ENCODE assay signal across 33 mouse cellular contexts in the genomic region with DNA sequence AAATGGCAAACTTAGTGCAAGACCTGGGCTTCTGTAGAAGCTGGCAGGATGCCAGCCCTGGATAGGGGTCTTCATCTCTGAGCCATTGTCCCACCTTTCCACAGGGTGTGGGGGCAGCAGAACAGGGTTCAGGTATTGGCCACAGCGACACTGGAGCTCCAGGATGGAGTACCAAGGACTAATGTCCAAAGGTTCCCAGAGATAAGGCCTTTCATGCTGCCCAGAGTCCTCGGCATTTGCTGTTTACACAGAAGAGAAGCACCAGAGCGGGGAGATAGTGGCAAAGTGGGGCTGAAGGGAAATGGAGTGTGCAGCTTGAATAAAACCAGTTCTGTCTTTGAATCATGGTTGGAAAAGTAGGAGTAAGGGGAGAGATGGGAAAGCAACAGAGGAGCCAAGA. TPM values are rescaled to one million over a fixed set of nuclear protein-coding genes. Genes with fewer than 3 reads are reported as not detected.
DNase-seq lines count a peak whose midpoint lies in the region; ATAC-seq and TF ChIP-seq lines count a peak whose summit lies in the region.
"Had no signal": no experiment of that assay in that cellular context is flagged by ENCODE, and none has a peak within 500 bp of the region (broad histone marks: within the 10 kb centered on the region; RNA-seq: fewer than 3 reads in every experiment).

No protein-coding gene starts in this region.

- H3K4me2 ChIP-seq in liver, postnatal 0 days (ENCODE audit: low read depth, low read length), result no peak overlapping the region
- peak overlapping the region; percentile 14; the same call in 1 of the 2 replicates for H3K4me2 ChIP-seq in intestine, embryonic 16.5 days (ENCODE audit: low read depth, low read length)
- no peak overlapping the region for H3K4me2 ChIP-seq in midbrain, embryonic 13.5 days (replicated peaks)
- H3K4me2 ChIP-seq: embryonic facial prominence, embryonic 13.5 days; forebrain, embryonic 12.5 days; forebrain, embryonic 15.5 days; heart, embryonic 13.5 days; hindbrain, embryonic 14.5 days had no signal

- H3K27me3 ChIP-seq in liver, adult 2 months (ENCODE audit: control insufficient read depth, insufficient read depth, low read length), result no peaks in the 10 kb centered on the region
- no peaks in the 10 kb centered on the region for H3K27me3 ChIP-seq in liver, postnatal 0 days (ENCODE audit: insufficient read depth, low read length)
- no peaks in the 10 kb centered on the region for H3K27me3 ChIP-seq in intestine, embryonic 16.5 days (replicated peaks; ENCODE audit: control insufficient read depth, insufficient read depth, low read length)
- H3K27me3 ChIP-seq in small intestine, adult 2 months (ENCODE audit: control insufficient read depth, insufficient read depth, low read length), result no peaks in the 10 kb centered on the region
- 0 out of 2 replicates have a peak, but pooled peaks cover 3% of the 10 kb centered on the region for H3K27me3 ChIP-seq in midbrain, embryonic 13.5 days
- H3K27me3 ChIP-seq: embryonic facial prominence, embryonic 13.5 days; forebrain, embryonic 12.5 days; forebrain, embryonic 15.5 days had no signal

- TF ChIP-seq CTCF in liver, adult 2 months (IDR thresholded peaks at IDR 0.05; ENCODE audit: low read depth, low read length), result no peak
- TF ChIP-seq CTCF in liver, postnatal 0 days (IDR thresholded peaks at IDR 0.05; ENCODE audit: low read depth), result no peak
- no peak for TF ChIP-seq CTCF in small intestine, adult 2 months (IDR thresholded peaks at IDR 0.05; ENCODE audit: extremely low read depth, insufficient read length, insufficient replicate concordance, low read depth, low read length)

- peak; percentile 51 for DNase-seq in liver, adult 2 months (ENCODE audit: extremely low read depth, low read depth, low spot score)
- no peak for DNase-seq in liver, postnatal 0 days
- no peak for DNase-seq in gastrocnemius, adult 8-10 months (ENCODE audit: low spot score in 2 of 2)
- DNase-seq: adrenal gland, adult 2 months; adrenal gland, postnatal 14 days; cerebellum, adult 11-12 months; cerebellum, adult 8-10 months; cerebellum, postnatal 10 days; cerebellum, postnatal 36 days; embryo, embryonic 11 days; gastrocnemius, postnatal 10 days; gastrocnemius, postnatal 36 days; heart, adult 2 months; heart, postnatal 14 days; heart, postnatal 4 days had no signal

- H3K4me3 ChIP-seq in liver, adult 2 months (ENCODE audit: insufficient read depth, low read depth, low read length), result no peak overlapping the region
- H3K4me3 ChIP-seq in liver, postnatal 0 days (ENCODE audit: low read depth, low read length), result no peak overlapping the region
- H3K4me3 ChIP-seq in intestine, embryonic 16.5 days (ENCODE audit: low read length), result no peak overlapping the region
- peak overlapping the region; percentile 75 for H3K4me3 ChIP-seq in small intestine, adult 2 months (ENCODE audit: low read depth, low read length)
- H3K4me3 ChIP-seq in midbrain, embryonic 13.5 days (replicated peaks), result no peak overlapping the region
- H3K4me3 ChIP-seq: embryonic facial prominence, embryonic 10.5 days; embryonic facial prominence, embryonic 13.5 days; erythroblast, embryonic 14.5 days; forebrain, embryonic 12.5 days; forebrain, embryonic 15.5 days; heart, adult 2 months; heart, embryonic 10.5 days; heart, embryonic 13.5 days had no signal

- TF ChIP-seq POLR2A in liver, adult 2 months (IDR thresholded peaks at IDR 0.05; ENCODE audit: extremely low read depth, insufficient read depth, low read length), result no peak
- no peak for TF ChIP-seq POLR2A in small intestine, adult 2 months (IDR thresholded peaks at IDR 0.05; ENCODE audit: low read depth, low read length)

- no peaks in the 10 kb centered on the region for H3K36me3 ChIP-seq in liver, adult 2 months (ENCODE audit: control insufficient read depth, insufficient read depth, low read length)
- H3K36me3 ChIP-seq in liver, postnatal 0 days (replicated peaks; ENCODE audit: insufficient read depth, low read length), result no peaks in the 10 kb centered on the region
- H3K36me3 ChIP-seq in intestine, embryonic 16.5 days (ENCODE audit: control insufficient read depth, insufficient read depth, low read length), result no peaks in the 10 kb centered on the region
- H3K36me3 ChIP-seq in small intestine, adult 2 months (ENCODE audit: control insufficient read depth, insufficient read depth, low read length), result peaks cover 42% of the 10 kb centered on the region
- H3K36me3 ChIP-seq in midbrain, embryonic 13.5 days, result no peaks in the 10 kb centered on the region
- H3K36me3 ChIP-seq: embryonic facial prominence, embryonic 10.5 days; embryonic facial prominence, embryonic 13.5 days; forebrain, embryonic 12.5 days; forebrain, embryonic 15.5 days; heart, embryonic 10.5 days; heart, embryonic 13.5 days had no signal

- TF ChIP-seq EP300 in liver, postnatal 0 days (IDR thresholded peaks at IDR 0.05; ENCODE audit: low read depth), result no peak

- H3K9ac ChIP-seq in liver, adult 2 months (ENCODE audit: low read depth, low read length), result no peak overlapping the region
- no peak overlapping the region for H3K9ac ChIP-seq in liver, postnatal 0 days (replicated peaks)
- H3K9ac ChIP-seq in intestine, embryonic 16.5 days (ENCODE audit: low read depth, low read length), result no peak overlapping the region
- no peak overlapping the region for H3K9ac ChIP-seq in midbrain, embryonic 13.5 days (replicated peaks)
- H3K9ac ChIP-seq: embryonic facial prominence, embryonic 13.5 days; forebrain, embryonic 12.5 days; forebrain, embryonic 15.5 days; heart, embryonic 13.5 days; hindbrain, embryonic 14.5 days had no signal

- H3K9me3 ChIP-seq in liver, postnatal 0 days (ENCODE audit: low read length), result no peaks in the 10 kb centered on the region
- H3K9me3 ChIP-seq in intestine, embryonic 16.5 days (ENCODE audit: control insufficient read depth, low read length), result no peaks in the 10 kb centered on the region
- no peaks in the 10 kb centered on the region for H3K9me3 ChIP-seq in midbrain, embryonic 13.5 days
- H3K9me3 ChIP-seq: embryonic facial prominence, embryonic 10.5 days; embryonic facial prominence, embryonic 13.5 days; forebrain, embryonic 12.5 days; forebrain, embryonic 15.5 days; heart, embryonic 10.5 days; heart, embryonic 13.5 days had no signal

- no peak overlapping the region for H3K27ac ChIP-seq in liver, adult 2 months (replicated peaks; ENCODE audit: insufficient read depth, low read depth, low read length)
- H3K27ac ChIP-seq in liver, postnatal 0 days (ENCODE audit: low read depth), result no peak overlapping the region
- peak overlapping the region; percentile 39 for H3K27ac ChIP-seq in intestine, embryonic 16.5 days (ENCODE audit: low read length)
- H3K27ac ChIP-seq in small intestine, adult 2 months (ENCODE audit: insufficient read depth, low read depth, low read length), result peak overlapping the region; percentile 66
- H3K27ac ChIP-seq in midbrain, embryonic 13.5 days, result no peak overlapping the region
- H3K27ac ChIP-seq: embryonic facial prominence, embryonic 10.5 days; embryonic facial prominence, embryonic 13.5 days; forebrain, embryonic 12.5 days; forebrain, embryonic 15.5 days; heart, adult 2 months; heart, embryonic 10.5 days; heart, embryonic 13.5 days; hindbrain, embryonic 14.5 days had no signal

- no peak for ATAC-seq in liver, postnatal 0 days
- ATAC-seq in intestine, embryonic 16.5 days, result peak; percentile 53
- no peak for ATAC-seq in midbrain, embryonic 13.5 days
- ATAC-seq: CD4-positive, CD25-positive, alpha-beta regulatory T cell, adult 4 months; forebrain, embryonic 15.5 days had no signal

- H3K4me1 ChIP-seq in liver, adult 2 months (ENCODE audit: control insufficient read depth, insufficient read depth, low read length), result no peaks in the 10 kb centered on the region
- peaks cover 13% of the 10 kb centered on the region for H3K4me1 ChIP-seq in liver, postnatal 0 days (ENCODE audit: insufficient read depth)
- H3K4me1 ChIP-seq in intestine, embryonic 16.5 days (ENCODE audit: control insufficient read depth, insufficient read depth, low read length), result 0 out of 2 replicates have a peak, but pooled peaks cover 6% of the 10 kb centered on the region
- H3K4me1 ChIP-seq in small intestine, adult 2 months (ENCODE audit: control insufficient read depth, insufficient read depth, insufficient read length, low read length), result peaks cover 19% of the 10 kb centered on the region; the same call in 1 of the 2 replicates
- H3K4me1 ChIP-seq in midbrain, embryonic 13.5 days (replicated peaks), result no peaks in the 10 kb centered on the region
- H3K4me1 ChIP-seq: embryonic facial prominence, embryonic 10.5 days; embryonic facial prominence, embryonic 13.5 days; forebrain, embryonic 12.5 days; forebrain, embryonic 15.5 days; heart, embryonic 13.5 days had no signal

- H3K79me2 ChIP-seq in liver, adult 2 months (ENCODE audit: control insufficient read depth, insufficient read depth, low read length), result no peaks in the 10 kb centered on the region

- WGBS in liver, adult 2 months, result 11% methylated on average over 3 of the region's 3 CpGs
- 45% methylated on average over 3 of the region's 3 CpGs for WGBS in liver, postnatal 0 days (ENCODE audit: insufficient replicate concordance)
- 48% methylated on average over 3 of the region's 3 CpGs for WGBS in intestine, embryonic 16.5 days
- 15% methylated on average over 3 of the region's 3 CpGs for WGBS in small intestine, adult 2 months
- WGBS in midbrain, embryonic 13.5 days, result 81% methylated on average over 3 of the region's 3 CpGs

RNA-seq across cellular contexts. Expression of gene Slc6a19, which starts 8.1 kb away (rescaled TPM):
- total RNA-seq in liver, adult 2 months (2014; rRNA removed), result 0.13 and 0.28 TPM in 2 replicates
- 0.31 and 0.33 TPM in 2 replicates for polyA plus RNA-seq in liver, adult 2 months (2012; rRNA removed)
- polyA plus RNA-seq in liver, postnatal 0 days (2015; fragmentation: Nextera tagmentation; extraction: Ambion mirVana), result 1.3 and 1.4 TPM in 2 replicates
- 24.9 and 40.5 TPM in 2 replicates for polyA plus RNA-seq in intestine, embryonic 16.5 days (2015; fragmentation: Nextera tagmentation; extraction: Ambion mirVana)
- polyA plus RNA-seq in small intestine, adult 2 months (2012; rRNA removed), result 246 and 934 TPM in 2 replicates
- polyA plus RNA-seq in midbrain, embryonic 13.5 days (2015; fragmentation: Nextera tagmentation; extraction: Ambion mirVana), result 0.06 and 0.09 TPM in 2 replicates
- not detected for total RNA-seq in gastrocnemius, adult 8-10 months (2022)
- total RNA-seq: gastrocnemius, postnatal 10 days; gastrocnemius, postnatal 36 days; granulocyte monocyte progenitor cell, adult 5-6 weeks; heart, adult 2 months; heart, postnatal 4 days; MEL had no signal
- polyA plus RNA-seq: C2C12; CD4-positive, CD25-positive, alpha-beta regulatory T cell, adult 4 months; embryonic facial prominence, embryonic 13.5 days; erythroblast, embryonic 14.5 days; heart, embryonic 13.5 days; hindbrain, embryonic 11.5 days had no signal

RNA-seq across cellular contexts. Expression of gene Slc6a18, which starts 18.7 kb away (rescaled TPM):
- not detected in 2 replicates for total RNA-seq in liver, adult 2 months (2014; rRNA removed)
- 0.15 TPM in 1 of 2 replicates, not detected in the other for polyA plus RNA-seq in liver, adult 2 months (2012; rRNA removed)
- polyA plus RNA-seq in liver, postnatal 0 days (2015; fragmentation: Nextera tagmentation; extraction: Ambion mirVana), result not detected in 2 replicates
- not detected in 2 replicates for polyA plus RNA-seq in intestine, embryonic 16.5 days (2015; fragmentation: Nextera tagmentation; extraction: Ambion mirVana)
- 0.19 and 0.81 TPM in 2 replicates for polyA plus RNA-seq in small intestine, adult 2 months (2012; rRNA removed)
- not detected in 2 replicates for polyA plus RNA-seq in midbrain, embryonic 13.5 days (2015; fragmentation: Nextera tagmentation; extraction: Ambion mirVana)
- total RNA-seq in gastrocnemius, adult 8-10 months (2022), result under 1 TPM in 3 of 4 experiments, not detected in 1; 0.07 to 0.43 (median 0.12) TPM
- total RNA-seq: adrenal gland, adult 2 months; adrenal gland, postnatal 14 days; gastrocnemius, postnatal 36 days; granulocyte monocyte progenitor cell, adult 5-6 weeks; heart, adult 2 months; heart, postnatal 14 days; heart, postnatal 4 days; MEL had no signal
- polyA plus RNA-seq: adrenal gland, adult 2 months; brain, embryonic 14.5 days; C2C12; CD4-positive, CD25-positive, alpha-beta regulatory T cell, adult 4 months; embryonic facial prominence, embryonic 10.5 days; embryonic facial prominence, embryonic 13.5 days; erythroblast, embryonic 14.5 days; forebrain, embryonic 12.5 days; forebrain, embryonic 15.5 days; heart, adult 2 months; heart, embryonic 10.5 days; heart, embryonic 13.5 days; heart, embryonic 16.5 days; hindbrain, embryonic 11.5 days; hindbrain, embryonic 14.5 days had no signal

RNA-seq across cellular contexts. Expression of gene Slc12a7, which starts 36.4 kb away (rescaled TPM):
- total RNA-seq in liver, adult 2 months (2014; rRNA removed), result 38.0 and 48.6 TPM in 2 replicates
- polyA plus RNA-seq in liver, adult 2 months (2012; rRNA removed), result 69.9 and 91.0 TPM in 2 replicates
- 6.5 and 7.0 TPM in 2 replicates for polyA plus RNA-seq in liver, postnatal 0 days (2015; fragmentation: Nextera tagmentation; extraction: Ambion mirVana)
- 28.7 and 31.7 TPM in 2 replicates for polyA plus RNA-seq in intestine, embryonic 16.5 days (2015; fragmentation: Nextera tagmentation; extraction: Ambion mirVana)
- polyA plus RNA-seq in small intestine, adult 2 months (2012; rRNA removed), result 74.3 and 147 TPM in 2 replicates
- polyA plus RNA-seq in midbrain, embryonic 13.5 days (2015; fragmentation: Nextera tagmentation; extraction: Ambion mirVana), result 16.0 and 18.5 TPM in 2 replicates
- total RNA-seq in gastrocnemius, adult 8-10 months (2022), result 1 to 10 TPM; 3.5 to 5.1 (median 3.6) TPM

Comparison
In these comparisons a context has a peak if more than half of its experiments do, and no peak if none do; other contexts are left out.
1. H3K27ac ChIP-seq: peak in intestine, embryonic 16.5 days (single experiment) and small intestine, adult 2 months (single experiment); none in liver, adult 2 months (single experiment), liver, postnatal 0 days (single experiment) and midbrain, embryonic 13.5 days (single experiment).